17 mouse cellular contexts compared by ENCODE assay signal in the genomic region with DNA sequence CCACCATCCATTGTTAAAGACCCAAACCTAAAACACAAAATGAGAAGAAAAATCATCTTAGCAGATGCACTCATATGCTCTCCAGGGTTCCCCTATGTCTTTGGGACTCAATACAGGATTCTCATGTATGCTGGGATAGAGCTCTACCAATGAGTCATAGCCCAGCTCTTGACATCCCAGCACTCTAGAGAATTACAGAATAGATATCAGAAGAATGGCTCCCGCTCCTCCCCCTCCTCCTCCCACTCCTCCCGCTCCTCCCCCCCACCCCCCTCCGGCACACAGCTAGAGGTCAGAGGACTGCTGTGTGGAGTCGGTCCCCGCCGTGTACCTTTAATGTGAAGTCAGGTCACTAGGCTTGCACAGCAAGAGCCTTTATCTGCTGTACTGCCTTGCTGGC.
"Had no signal": no experiment of that assay in that cellular context is flagged by ENCODE, and none has a peak within 500 bp of the region (broad histone marks: within the 10 kb centered on the region; RNA-seq: fewer than 3 reads in every experiment).

No protein-coding gene starts in this region.

- H3K9me3 ChIP-seq: midbrain, embryonic 10.5 days; midbrain, embryonic 12.5 days; neural tube, embryonic 13.5 days; neural tube, embryonic 15.5 days; stomach, embryonic 15.5 days had no signal

- H3K27ac ChIP-seq: midbrain, embryonic 10.5 days; midbrain, embryonic 12.5 days; neural tube, embryonic 13.5 days; neural tube, embryonic 15.5 days; stomach, embryonic 15.5 days; stomach, postnatal 0 days had no signal

- H3K4me1 ChIP-seq: midbrain, embryonic 10.5 days; midbrain, embryonic 12.5 days; neural tube, embryonic 13.5 days; neural tube, embryonic 15.5 days; stomach, embryonic 15.5 days had no signal

- H3K27me3 ChIP-seq: midbrain, embryonic 12.5 days; neural tube, embryonic 13.5 days; neural tube, embryonic 15.5 days; stomach, embryonic 15.5 days had no signal

- ATAC-seq: midbrain, embryonic 16.5 days had no signal

- H3K4me3 ChIP-seq: midbrain, embryonic 10.5 days; midbrain, embryonic 12.5 days; myocyte; neural tube, embryonic 13.5 days; neural tube, embryonic 15.5 days; stomach, embryonic 15.5 days had no signal

- H3K9ac ChIP-seq: lung, embryonic 14.5 days; midbrain, embryonic 12.5 days; neural tube, embryonic 13.5 days; neural tube, embryonic 15.5 days; stomach, embryonic 15.5 days had no signal

- H3K4me2 ChIP-seq: lung, embryonic 14.5 days; midbrain, embryonic 12.5 days; neural tube, embryonic 13.5 days; neural tube, embryonic 15.5 days; stomach, embryonic 15.5 days had no signal

- DNase-seq: lung, adult 18-20 months; lung, embryonic 14.5 days; lung, postnatal 10 days; lung, postnatal 4 days; midbrain, embryonic 14.5 days; right cerebral cortex, postnatal 14 days; thymus, adult 18-20 months; thymus, postnatal 14 days; thymus, postnatal 36 days had no signal
